Mouse (Mus musculus) megakaryocyte, embryonic 14.5 days (primary cell): ENCODE results near the gene Hlcs. TPM values are rescaled to one million over a fixed set of nuclear protein-coding genes. Genes with fewer than 3 reads are reported as not detected.

ENCODE experiments used
- H3K27me3 ChIP-seq: replicated peaks from 2 replicates; pipeline ENCODE3; 2012; ENCODE audit warnings: inconsistent platforms
- H3K36me3 ChIP-seq: replicated peaks from 2 replicates; pipeline ENCODE3; 2012; ENCODE audit warnings: low read length, inconsistent platforms, mixed read lengths
- H3K4me1 ChIP-seq: 2 replicates; pipeline ENCODE4 v1.6.1; 2012; ENCODE audit warnings: inconsistent platforms
- H3K4me3 ChIP-seq: replicated peaks from 2 replicates; pipeline ENCODE3; 2012; ENCODE audit warnings: moderate library complexity, mild to moderate bottlenecking, inconsistent platforms
- H3K9me3 ChIP-seq: 2 replicates; pipeline ENCODE4 v1.6.1; 2012; ENCODE audit warnings: inconsistent platforms
- FLI1 ChIP-seq: IDR thresholded peaks from 2 replicates; pipeline ENCODE4 v1.6.1; 2012; ENCODE audit warnings: low read length, inconsistent platforms, mixed read lengths
- GATA1 ChIP-seq: IDR thresholded peaks from 3 replicates; pipeline ENCODE4 v1.6.1; 2012; ENCODE audit warnings: mixed read lengths, low read length, inconsistent platforms, borderline replicate concordance
- polyA plus RNA-seq: library from polyadenylated mRNA; stranded (reverse); fragments of >175 nt; gene quantifications from 2 replicates; pipeline ENCODE4 v1.2.3, GENCODE M21; 2012; ENCODE audit warnings: low replicate concordance; ENCODE audit not compliant: insufficient read depth

Hlcs gene
- polyA plus RNA-seq, 1 experiment: 1.8 TPM

DNA sequence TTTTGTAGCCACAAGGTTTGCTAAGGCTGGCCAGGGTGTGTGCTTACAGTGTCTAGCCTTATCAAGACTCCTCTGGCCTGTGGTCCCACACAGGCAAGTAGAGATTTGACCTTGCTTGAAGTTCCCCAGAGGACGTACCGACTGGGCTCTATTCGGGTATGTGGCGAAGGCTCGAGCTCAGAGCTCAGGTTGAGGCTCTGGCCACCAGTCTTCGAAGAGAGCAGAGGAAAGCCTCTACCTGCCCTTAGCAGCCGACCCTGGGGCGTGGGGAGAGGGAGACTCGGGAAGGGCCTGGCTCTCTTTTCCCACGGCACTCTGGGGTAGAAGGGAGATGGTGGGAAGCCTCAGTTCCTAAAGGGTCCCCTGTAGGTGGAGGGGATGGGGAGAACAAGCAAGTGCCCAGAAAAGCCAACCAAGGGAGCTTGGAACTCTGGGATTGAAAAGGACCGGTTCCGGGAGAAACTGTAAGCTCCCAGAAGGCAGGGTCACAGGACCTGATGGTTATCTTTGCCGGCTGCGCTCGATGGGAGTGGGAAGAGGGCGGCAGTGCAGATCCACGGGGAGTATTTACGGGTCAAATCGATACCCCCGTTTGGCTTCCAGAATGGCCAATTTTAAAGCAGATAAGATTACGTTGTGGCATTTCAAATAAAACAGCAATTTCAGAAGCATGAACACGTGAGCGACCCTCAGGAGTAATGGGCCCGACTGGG is 220.1 kb downstream of the Hlcs start:
- peaks cover 100% of the 10 kb centered on the region for H3K27me3 ChIP-seq
- no peak overlapping the region for H3K4me3 ChIP-seq

GRCm38 (mm10) chr16:94092511-94093150 is 220.7 kb downstream of the Hlcs start:
- peaks cover 100% of the 10 kb centered on the region for H3K27me3 ChIP-seq
- no peak for TF ChIP-seq GATA1
- no peak for TF ChIP-seq FLI1
- no peak overlapping the region for H3K4me3 ChIP-seq
- H3K36me3 ChIP-seq: no peaks in the 10 kb centered on the region
- H3K9me3 ChIP-seq: peaks cover 6% of the 10 kb centered on the region; the same call in 1 of the 2 replicates
- H3K4me1 ChIP-seq: peaks cover 19% of the 10 kb centered on the region

More for the DNA sequence above, 220.1 kb downstream of the Hlcs start:
- Histone ChIP-seq H3K4me1 (peaks cover 25% of the 10 kb centered on the region), H3K9me3 (peaks cover 9% of the 10 kb centered on the region), H3K36me3 (no peaks in the 10 kb centered on the region)
- TF ChIP-seq GATA1: no peak
- TF ChIP-seq FLI1: no peak

DNA sequence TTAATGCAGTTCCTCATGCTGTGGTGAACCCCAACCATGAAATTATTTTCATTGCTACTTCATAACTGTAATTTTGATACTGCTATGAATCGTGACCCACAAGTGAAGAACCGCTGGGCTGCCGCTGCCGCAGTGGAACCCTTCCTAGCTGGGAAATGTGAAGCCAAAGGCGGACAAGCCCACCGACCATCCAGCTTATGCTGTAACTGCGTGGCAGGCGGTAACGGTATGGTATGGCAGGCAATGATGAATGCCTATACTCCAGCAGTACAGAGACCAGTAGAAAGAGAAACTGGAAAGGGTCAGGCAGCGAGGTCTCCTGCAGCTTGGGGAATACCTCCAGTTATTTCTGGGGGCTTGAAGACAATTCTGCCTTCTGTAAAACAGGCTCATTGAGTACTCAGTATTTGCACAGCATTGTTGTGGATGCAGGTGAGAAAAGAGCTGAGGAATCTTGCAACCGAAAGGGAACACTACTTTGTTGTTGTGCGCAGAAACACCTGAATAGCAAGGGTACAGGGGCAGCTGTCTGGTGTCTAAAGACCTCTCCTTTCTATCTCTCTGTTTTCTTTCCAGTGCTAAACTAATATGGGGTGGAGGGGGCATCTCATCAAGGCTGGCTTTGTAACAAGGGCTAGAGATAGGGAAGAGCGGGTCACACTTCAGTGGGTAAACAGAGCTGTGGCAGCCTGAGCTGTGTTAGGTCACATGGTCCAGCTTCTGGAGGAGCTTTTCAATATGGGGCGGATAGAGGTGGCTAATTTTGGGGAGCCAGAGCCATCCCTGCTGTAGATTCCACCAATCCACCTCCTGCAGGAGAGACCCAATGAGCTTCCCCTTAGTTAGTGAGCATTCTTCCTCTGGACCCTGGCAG is 224.3 kb downstream of the Hlcs start:
- Histone ChIP-seq H3K36me3 (no peaks in the 10 kb centered on the region), H3K27me3 (peaks cover 98% of the 10 kb centered on the region), H3K4me1 (peaks cover 31% of the 10 kb centered on the region)

GRCm38 (mm10) chr16:94088226-94088748 is 225.1 kb downstream of the Hlcs start:
- Histone ChIP-seq H3K27me3 (peaks cover 98% of the 10 kb centered on the region), H3K9me3 (peaks cover 2% of the 10 kb centered on the region; the same call in 1 of the 2 replicates), H3K36me3 (no peaks in the 10 kb centered on the region), H3K4me1 (peaks cover 31% of the 10 kb centered on the region), H3K4me3 (no peak overlapping the region)
- TF ChIP-seq FLI1: no peak
- TF ChIP-seq GATA1: no peak

More for the DNA sequence above, 224.3 kb downstream of the Hlcs start:
- TF ChIP-seq GATA1 (no peak), FLI1 (no peak)
- Histone ChIP-seq H3K4me3 (peak overlapping the region; percentile 55), H3K9me3 (peaks cover 3% of the 10 kb centered on the region; the same call in 1 of the 2 replicates)

- H3K9me3 ChIP-seq: peaks cover 2% of the 10 kb centered on the region; the same call in 1 of the 2 replicates
- peaks cover 98% of the 10 kb centered on the region for H3K27me3 ChIP-seq
- peaks cover 31% of the 10 kb centered on the region for H3K4me1 ChIP-seq
- no peak for TF ChIP-seq FLI1
- no peak for TF ChIP-seq GATA1
- no peaks in the 10 kb centered on the region for H3K36me3 ChIP-seq
- no peak overlapping the region for H3K4me3 ChIP-seq
These were observed 225.7 kb downstream of the Hlcs start for GRCm38 (mm10) chr16:94087570-94088225.

- H3K4me1 ChIP-seq: peaks cover 31% of the 10 kb centered on the region
- TF ChIP-seq GATA1 (no peak), FLI1 (no peak)
- H3K4me3 ChIP-seq: no peak overlapping the region
- H3K36me3 ChIP-seq: no peaks in the 10 kb centered on the region
- H3K27me3 ChIP-seq: peaks cover 97% of the 10 kb centered on the region
- H3K9me3 ChIP-seq: peaks cover 2% of the 10 kb centered on the region; the same call in 1 of the 2 replicates
These were observed 226.4 kb downstream of the Hlcs start for GRCm38 (mm10) chr16:94086701-94087569.

GRCm38 (mm10) chr16:94085603-94086285 is 227.6 kb downstream of the Hlcs start:
- peaks cover 31% of the 10 kb centered on the region for H3K4me1 ChIP-seq
- TF ChIP-seq GATA1 (no peak), FLI1 (no peak)

More at GRCm38 (mm10) chr16:94085603-94086285, 227.6 kb downstream of the Hlcs start:
- Histone ChIP-seq H3K27me3 (peaks cover 96% of the 10 kb centered on the region), H3K9me3 (peaks cover 2% of the 10 kb centered on the region; the same call in 1 of the 2 replicates), H3K36me3 (no peaks in the 10 kb centered on the region), H3K4me3 (peak overlapping the region; percentile 74)
